Mouse (Mus musculus): Measurements from ENCODE around the gene H1foo.

H1foo gene

DNA sequence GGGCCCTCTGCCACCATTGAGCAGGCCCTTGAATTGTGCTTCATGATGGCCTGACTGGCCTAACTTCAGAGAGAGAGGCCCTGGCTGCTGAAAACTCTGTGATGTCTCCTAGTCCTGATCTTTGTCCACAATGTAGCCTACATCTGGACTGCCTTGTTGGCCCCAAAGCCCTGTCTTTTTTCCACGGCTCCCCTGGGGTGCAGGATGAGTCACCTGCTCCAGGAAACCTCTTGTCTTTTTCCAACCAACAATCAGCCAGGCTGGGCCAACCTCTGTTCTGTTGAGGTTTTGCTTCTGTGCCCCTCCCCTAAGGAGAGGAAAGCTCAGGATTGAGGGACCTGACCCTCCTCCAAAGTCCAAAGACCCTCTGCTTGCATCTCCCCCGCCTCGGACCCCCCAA is 17.0 kb downstream of the H1foo start:
- DNase-seq (ENCODE audit: low spot score), result no peak

GRCm38 (mm10) chr6:115962439-115963085 is 17.8 kb downstream of the H1foo start:
- no peak for DNase-seq (ENCODE audit: low spot score)

GRCm38 (mm10) chr6:115963656-115964055 is 18.9 kb downstream of the H1foo start:
- no peak for DNase-seq (ENCODE audit: low spot score)

DNA sequence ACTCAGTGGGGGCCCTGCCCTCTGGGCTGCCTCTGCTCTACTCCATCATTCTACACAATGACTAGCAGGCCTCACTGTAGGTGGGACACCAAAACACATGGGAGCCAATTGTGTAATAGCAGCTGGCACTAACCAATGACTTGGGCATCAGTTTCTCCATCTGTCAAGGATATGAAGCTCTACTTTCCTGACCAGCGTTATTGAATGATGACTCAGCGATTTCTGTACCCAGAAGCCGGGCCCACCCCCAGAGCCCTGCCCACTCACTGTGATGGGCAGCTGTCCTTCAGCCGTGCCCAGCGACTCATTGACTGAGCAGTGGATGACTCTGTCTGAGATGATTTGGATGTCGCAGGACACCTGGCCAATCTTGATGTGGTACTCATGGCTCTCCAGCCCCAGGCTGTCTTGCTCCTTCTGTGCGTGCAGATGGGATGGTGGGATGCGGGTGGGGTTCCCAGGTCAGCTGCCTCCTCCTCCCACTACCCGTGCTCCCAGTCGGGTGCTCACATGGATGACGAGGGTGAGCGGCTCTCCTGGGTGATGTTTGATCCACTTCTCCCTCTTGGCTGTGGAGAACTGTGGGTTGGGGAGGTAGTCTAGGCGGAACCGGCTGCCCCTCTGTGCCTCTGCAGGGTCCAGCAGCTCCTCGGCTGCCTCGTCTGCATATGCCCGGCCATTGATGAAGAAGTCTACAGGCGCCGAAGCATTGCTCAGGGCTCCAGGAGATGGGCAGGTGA is 21.7 kb downstream of the H1foo start:
- DNase-seq (ENCODE audit: low spot score), result no peak

- no peak for DNase-seq (ENCODE audit: low spot score)
Observed at GRCm38 (mm10) chr6:115967291-115967880, 22.6 kb downstream of the H1foo start.

- DNase-seq (ENCODE audit: low spot score), result no peak
Observed at GRCm38 (mm10) chr6:115968086-115968485, 23.3 kb downstream of the H1foo start.

DNA sequence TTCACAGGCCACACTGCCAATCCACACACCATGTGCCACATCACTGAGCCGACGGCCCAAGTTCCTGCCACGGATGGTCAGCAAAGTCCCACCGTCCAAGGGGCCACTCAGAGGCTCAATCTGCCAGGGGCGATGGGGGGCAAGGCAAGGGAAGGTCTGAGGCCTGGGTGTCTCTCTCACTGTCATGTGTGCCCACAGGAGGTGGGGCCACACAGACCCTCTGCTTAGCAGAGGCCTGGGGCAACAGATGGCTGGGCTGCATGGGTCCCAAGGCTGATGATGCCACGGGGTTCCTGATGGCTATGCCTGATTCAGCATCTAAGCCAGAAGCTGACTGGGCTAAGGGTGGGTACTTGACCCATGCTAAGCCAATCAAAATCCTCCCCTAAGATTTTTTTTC is 24.0 kb downstream of the H1foo start:
- no peak for DNase-seq (ENCODE audit: low spot score)

DNA sequence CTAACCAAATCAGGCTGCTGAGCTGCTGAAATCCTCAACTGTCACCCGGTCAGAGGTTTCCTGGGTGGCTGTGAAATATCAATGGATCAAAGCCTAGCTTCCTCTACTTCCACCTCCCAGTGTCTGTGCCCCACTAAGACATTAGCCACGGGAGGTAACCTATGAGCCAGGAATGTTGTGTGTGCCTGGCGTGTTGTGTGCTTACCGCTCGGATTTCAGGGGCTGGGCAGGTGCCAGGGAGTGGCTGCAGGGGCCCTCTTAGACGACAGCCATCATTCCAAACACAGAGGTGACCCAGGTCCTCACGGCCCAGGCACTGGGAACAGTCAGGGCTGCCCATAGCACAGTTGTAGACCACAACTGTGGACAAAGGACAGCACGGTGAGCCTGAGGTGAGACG is 24.4 kb downstream of the H1foo start:
- DNase-seq (ENCODE audit: low spot score), result no peak

GRCm38 (mm10) chr6:115969952-115970351 is 25.2 kb downstream of the H1foo start:
- no peak for DNase-seq (ENCODE audit: low spot score)

DNA sequence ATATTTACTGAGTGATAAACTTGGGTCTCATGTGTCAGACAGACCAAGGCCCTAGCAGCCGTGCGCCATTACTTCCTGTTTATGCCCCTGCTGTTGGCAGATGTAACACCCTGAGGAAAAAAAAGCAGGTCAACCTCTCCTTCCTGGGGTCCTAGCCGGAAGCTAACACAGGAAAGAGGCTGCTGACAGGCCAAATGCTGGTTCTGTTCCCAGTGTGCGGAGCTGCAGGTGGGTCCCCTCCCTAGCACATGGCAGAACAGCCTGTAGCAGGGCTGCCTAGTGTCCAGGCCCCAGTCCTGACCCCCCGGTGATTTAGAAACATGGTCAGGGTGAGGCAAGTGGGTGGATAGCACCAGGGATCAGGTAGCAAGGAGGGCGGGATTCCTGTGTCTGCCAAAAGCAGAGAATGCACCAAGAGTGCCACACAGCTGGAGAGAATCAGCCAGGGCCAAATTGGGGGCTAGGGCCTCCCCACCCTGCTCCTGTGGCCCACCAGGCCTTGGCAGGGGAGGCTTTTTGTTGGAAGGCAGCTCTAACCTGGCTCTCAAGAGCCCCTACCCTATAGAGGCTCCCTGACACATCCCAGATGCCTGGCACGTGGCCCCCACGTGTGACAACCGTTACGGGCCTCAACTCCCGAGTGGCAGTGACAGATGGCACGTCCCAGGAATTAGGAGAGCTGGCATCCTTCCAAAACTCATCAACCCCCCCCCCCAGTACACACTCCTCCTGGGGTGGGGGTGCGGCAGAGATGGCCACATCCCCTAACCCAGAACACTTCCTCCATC is 26.7 kb downstream of the H1foo start:
- DNase-seq (ENCODE audit: low spot score), result no peak

- no peak for DNase-seq (ENCODE audit: low spot score)
Observed at GRCm38 (mm10) chr6:115972083-115972764, 27.5 kb downstream of the H1foo start.

GRCm38 (mm10) chr6:115973139-115973875 is 28.6 kb downstream of the H1foo start:
- no peak for DNase-seq (ENCODE audit: low spot score)

GRCm38 (mm10) chr6:115973881-115974662 is 29.3 kb downstream of the H1foo start:
- DNase-seq (ENCODE audit: low spot score), result no peak

DNA sequence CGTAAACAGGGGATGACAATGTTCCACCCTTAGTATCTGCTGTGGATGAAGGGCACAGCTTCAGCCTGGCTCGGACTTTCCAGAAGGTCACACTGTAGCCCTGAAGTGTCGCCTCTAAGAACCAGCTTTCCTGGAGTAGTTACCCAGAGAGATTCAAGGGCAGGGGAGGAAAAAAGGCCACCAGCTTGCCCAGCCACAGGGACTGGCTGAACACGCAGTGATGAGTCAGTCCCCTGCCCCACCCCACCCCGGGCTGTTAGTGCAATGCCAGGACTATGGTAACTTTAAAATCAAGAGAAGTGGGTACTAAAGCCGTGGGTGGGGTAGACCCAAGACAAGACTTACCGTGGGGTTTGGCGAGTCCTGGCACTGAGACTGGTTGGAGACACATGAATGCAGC is 30.9 kb downstream of the H1foo start:
- peak; percentile 55 for DNase-seq (ENCODE audit: low spot score)

- no peak for DNase-seq (ENCODE audit: low spot score)
Observed at GRCm38 (mm10) chr6:115977810-115978209, 33.1 kb downstream of the H1foo start.

DNA sequence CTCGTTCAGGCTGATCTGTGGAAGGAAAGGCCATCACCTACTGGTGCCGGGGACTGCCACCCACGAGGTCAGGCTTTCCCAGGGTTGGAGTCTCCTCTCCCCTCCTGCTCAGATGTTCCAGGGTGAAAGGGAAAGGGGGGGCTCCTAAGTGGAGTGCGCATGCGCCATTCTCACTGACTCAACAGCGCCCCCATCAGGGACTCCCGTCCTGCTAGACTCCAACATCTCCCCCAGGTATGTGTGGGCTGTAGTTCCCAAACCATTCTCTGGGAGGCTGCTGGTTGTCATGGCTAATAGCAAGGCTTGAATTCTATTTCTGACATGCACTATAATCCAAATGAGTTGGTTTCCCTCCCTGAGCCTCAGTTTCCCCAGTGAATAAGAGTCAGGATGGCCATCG is 33.9 kb downstream of the H1foo start:
- DNase-seq (ENCODE audit: low spot score), result no peak

DNA sequence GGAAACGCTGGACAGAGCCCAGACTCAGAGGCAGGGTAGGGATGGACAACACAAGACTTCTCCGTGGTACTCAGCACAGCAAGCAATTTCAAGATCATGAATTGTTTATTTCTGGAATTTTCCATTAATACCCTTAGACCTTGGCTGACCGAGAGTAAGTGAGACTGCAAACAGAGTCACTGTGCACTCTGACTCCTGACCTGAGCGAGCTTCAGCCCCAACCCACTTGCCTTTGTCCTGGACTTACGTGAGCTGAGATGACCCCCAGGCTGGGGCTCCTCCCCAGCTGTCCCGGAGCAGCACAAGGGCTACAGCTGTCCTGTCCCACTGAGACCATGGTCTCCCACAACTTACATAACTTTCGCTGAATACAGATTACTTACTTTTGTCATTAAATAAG is 38.2 kb downstream of the H1foo start:
- no peak for DNase-seq (ENCODE audit: low spot score)

DNA sequence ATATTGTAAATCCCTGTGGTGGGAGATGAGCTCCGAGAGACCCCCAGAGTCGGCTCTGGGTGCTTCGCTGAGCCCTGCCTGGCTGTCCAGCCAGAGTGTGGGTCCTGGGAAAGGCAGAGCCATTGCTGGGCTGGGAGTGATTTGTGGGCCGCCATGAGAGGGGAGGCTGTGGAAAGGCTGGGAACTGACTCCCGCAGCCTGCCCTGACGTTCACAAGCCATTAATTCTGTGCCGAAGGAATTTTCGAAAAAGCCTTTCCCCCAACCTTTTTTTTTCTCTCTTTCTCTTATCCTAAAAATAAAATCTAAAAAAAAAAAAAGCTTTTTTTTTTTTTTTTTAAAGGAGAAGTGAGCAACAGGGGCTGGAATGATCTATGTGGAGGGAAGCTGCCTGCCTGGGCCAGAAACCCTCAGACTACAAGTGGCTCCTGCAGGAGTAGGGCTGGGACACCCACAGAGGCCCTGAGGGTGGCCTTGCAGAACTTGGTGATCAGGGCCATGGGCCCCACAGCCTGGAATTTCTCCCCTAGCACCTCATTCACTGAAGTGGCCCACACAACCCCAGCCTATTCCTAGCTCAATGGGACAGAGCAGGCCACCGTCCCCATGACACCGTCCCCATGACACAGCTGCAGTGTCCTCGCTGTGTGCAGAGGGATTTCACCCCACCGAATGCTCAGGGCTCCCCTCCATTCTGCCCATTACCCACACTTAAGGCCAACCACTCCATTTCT is 38.7 kb downstream of the H1foo start:
- no peak for DNase-seq (ENCODE audit: low spot score)

- no peak for DNase-seq (ENCODE audit: low spot score)
Observed at GRCm38 (mm10) chr6:115984580-115984979, 39.8 kb downstream of the H1foo start.

DNA sequence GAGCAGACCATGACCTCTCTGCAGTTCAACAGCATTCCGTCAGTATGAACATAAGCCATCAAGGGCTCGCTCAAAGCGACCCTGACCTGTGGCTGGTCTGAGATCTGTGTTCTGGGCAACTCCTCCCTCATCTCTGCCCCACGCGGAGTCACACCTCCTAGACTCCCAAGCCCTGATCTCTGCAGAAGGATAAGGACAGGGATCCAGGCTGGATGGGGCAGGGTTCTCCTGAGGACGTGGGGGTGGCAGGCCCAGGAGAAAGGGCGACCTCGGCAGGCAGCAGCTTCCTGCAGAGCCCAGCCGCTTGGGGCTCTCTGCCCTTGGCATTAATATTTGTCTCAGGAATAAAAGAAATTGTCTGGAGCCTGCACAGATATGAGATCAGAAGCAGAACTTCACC is 40.9 kb downstream of the H1foo start:
- DNase-seq (ENCODE audit: low spot score), result peak; percentile 57
